Mouse (Mus musculus): ENCODE results near the gene Zfp568. TPM values are rescaled to one million over a fixed set of nuclear protein-coding genes. Genes with fewer than 3 reads are reported as not detected.

Zfp568 gene
- polyA plus RNA-seq, 1 experiment from 2014 or later = 25.2 TPM

Other genes with a start within 250 kb of the Zfp568 start
- gene Zfp84, start 215.4 kb upstream of the Zfp568 start, polyA plus RNA-seq (2014; fragmentation: Nextera tagmentation; extraction: Ambion mirVana) = 13.6 and 13.8 TPM in 2 replicates
- 8.9 and 9.0 TPM in 2 replicates for gene Zfp30, start 200.0 kb upstream of the Zfp568 start, polyA plus RNA-seq (2014; fragmentation: Nextera tagmentation; extraction: Ambion mirVana)
- gene Zfp790, start 167.8 kb upstream of the Zfp568 start, polyA plus RNA-seq (2014; fragmentation: Nextera tagmentation; extraction: Ambion mirVana) = 17.1 and 19.5 TPM in 2 replicates
- 9.8 TPM in 2 replicates for gene Zfp940, start 130.3 kb upstream of the Zfp568 start, polyA plus RNA-seq (2014; fragmentation: Nextera tagmentation; extraction: Ambion mirVana)
- 10.0 and 12.5 TPM in 2 replicates for gene Zfp420, start 124.0 kb upstream of the Zfp568 start, polyA plus RNA-seq (2014; fragmentation: Nextera tagmentation; extraction: Ambion mirVana)
- 12.6 and 13.5 TPM in 2 replicates for gene Zfp27, start 77.4 kb upstream of the Zfp568 start, polyA plus RNA-seq (2014; fragmentation: Nextera tagmentation; extraction: Ambion mirVana)
- gene Zfp383, start 75.7 kb upstream of the Zfp568 start, polyA plus RNA-seq (2014; fragmentation: Nextera tagmentation; extraction: Ambion mirVana) = 7.6 and 9.0 TPM in 2 replicates
- gene Zfp74, start 29.9 kb upstream of the Zfp568 start, polyA plus RNA-seq (2014; fragmentation: Nextera tagmentation; extraction: Ambion mirVana) = 16.6 and 17.0 TPM in 2 replicates
- gene Zfp14, start 67.4 kb downstream of the Zfp568 start, polyA plus RNA-seq (2014; fragmentation: Nextera tagmentation; extraction: Ambion mirVana) = 3.8 and 4.0 TPM in 2 replicates
- 4.3 and 4.7 TPM in 2 replicates for gene Zfp82, start 88.9 kb downstream of the Zfp568 start, polyA plus RNA-seq (2014; fragmentation: Nextera tagmentation; extraction: Ambion mirVana)
- 3.2 and 4.6 TPM in 2 replicates for gene Gm26920, start 106.5 kb downstream of the Zfp568 start, polyA plus RNA-seq (2014; fragmentation: Nextera tagmentation; extraction: Ambion mirVana)
- gene Zfp566, start 106.6 kb downstream of the Zfp568 start, polyA plus RNA-seq (2014; fragmentation: Nextera tagmentation; extraction: Ambion mirVana) = 17.0 and 19.7 TPM in 2 replicates
- 142 and 150 TPM in 2 replicates for gene Zfp260, start 110.8 kb downstream of the Zfp568 start, polyA plus RNA-seq (2014; fragmentation: Nextera tagmentation; extraction: Ambion mirVana)
- 6.5 and 8.6 TPM in 2 replicates for gene Zfp382, start 138.0 kb downstream of the Zfp568 start, polyA plus RNA-seq (2014; fragmentation: Nextera tagmentation; extraction: Ambion mirVana)
- gene Zfp146, start 185.8 kb downstream of the Zfp568 start, polyA plus RNA-seq (2014; fragmentation: Nextera tagmentation; extraction: Ambion mirVana) = 14.6 and 18.7 TPM in 2 replicates
- gene Cox7a1, start 200.2 kb downstream of the Zfp568 start, polyA plus RNA-seq (2014; fragmentation: Nextera tagmentation; extraction: Ambion mirVana) = 2.3 and 2.9 TPM in 2 replicates
- 53.1 and 53.7 TPM in 2 replicates for gene Capns1, start 214.9 kb downstream of the Zfp568 start, polyA plus RNA-seq (2014; fragmentation: Nextera tagmentation; extraction: Ambion mirVana)
- gene Polr2i, start 248.0 kb downstream of the Zfp568 start, polyA plus RNA-seq (2014; fragmentation: Nextera tagmentation; extraction: Ambion mirVana) = 182 and 186 TPM in 2 replicates
- gene Tbcb, start 248.3 kb downstream of the Zfp568 start, polyA plus RNA-seq (2014; fragmentation: Nextera tagmentation; extraction: Ambion mirVana) = 232 and 241 TPM in 2 replicates

Data from limb, embryonic 11.5 days (tissue).